Mouse (Mus musculus): ENCODE data around the gene 1700030J22Rik. TPM values are rescaled to one million over a fixed set of nuclear protein-coding genes. Genes with fewer than 3 reads are reported as not detected.

The 1700030J22Rik gene
- polyA plus RNA-seq, 1 experiment from 2014 or later = 4.1 TPM

DNA sequence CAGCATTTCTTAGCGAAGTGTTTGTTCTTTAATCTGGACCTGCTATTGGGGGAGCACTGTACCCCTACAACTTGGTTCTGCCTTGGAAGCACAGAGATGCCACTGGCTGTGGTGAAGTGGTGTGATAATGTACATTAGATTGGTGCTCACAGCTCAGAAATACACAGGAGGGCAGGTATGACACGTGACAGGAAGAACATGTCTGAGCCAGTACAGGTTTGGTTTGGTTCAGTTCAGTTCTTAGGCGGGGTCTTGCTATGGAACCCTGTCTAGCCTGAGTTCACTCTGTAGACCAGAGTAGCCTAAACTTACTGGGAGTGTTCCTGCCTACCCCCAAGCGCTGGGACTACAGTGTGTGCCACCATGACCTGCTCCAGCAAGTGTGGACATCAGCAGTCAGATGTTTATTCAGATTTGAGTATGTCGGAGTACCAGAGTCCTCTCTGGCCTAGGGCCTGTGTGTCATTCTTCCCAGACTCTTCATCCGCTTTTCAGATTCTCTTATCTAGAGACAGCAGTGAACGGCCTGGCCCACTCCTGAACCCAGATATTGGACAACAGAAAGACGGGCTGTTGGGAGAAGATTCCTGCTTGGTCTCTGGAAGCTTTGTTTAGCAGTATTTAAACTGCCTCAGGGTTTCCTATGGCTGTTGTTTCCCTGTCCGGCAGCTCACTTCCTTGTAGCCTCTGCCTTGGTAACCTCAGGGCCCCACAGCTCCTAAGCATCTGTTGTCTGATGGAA is 33.4 kb downstream of the 1700030J22Rik start:
- Histone ChIP-seq H3K4me3 (ENCODE audit: low read depth, low read length) (no peak overlapping the region), H3K4me2 (replicated peaks; ENCODE audit: low read depth, low read length) (no peak overlapping the region)

DNA sequence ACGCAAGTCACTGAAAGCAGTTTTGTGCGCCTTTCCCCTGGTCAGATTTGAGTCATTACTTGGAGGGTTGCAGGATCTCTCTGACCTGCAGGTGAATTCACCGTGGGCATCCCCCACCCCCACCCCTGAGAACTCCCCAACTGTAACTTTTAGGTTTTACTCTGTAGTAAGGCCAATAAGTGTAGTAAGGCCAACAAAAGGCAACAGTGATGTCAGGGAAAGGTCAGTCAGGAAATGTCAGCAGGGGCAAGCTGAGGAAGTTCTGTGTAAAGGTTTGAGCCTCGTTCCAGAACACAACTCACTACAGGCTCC is 34.4 kb downstream of the 1700030J22Rik start:
- peak overlapping the region; percentile 86; the same call in 1 of the 2 replicates for H3K9ac ChIP-seq (ENCODE audit: low read depth, low read length)
- 21% methylated on average over 4 of the region's 4 CpGs for WGBS
- no peak for DNase-seq (ENCODE audit: low spot score)
- H3K36me3 ChIP-seq (ENCODE audit: control insufficient read depth, insufficient read depth, low read length) = no peaks in the 10 kb centered on the region
- ATAC-seq (ENCODE audit: low FRiP score) = no peak
- no peaks in the 10 kb centered on the region for H3K27me3 ChIP-seq (ENCODE audit: control insufficient read depth, insufficient read depth, low read length)
- peak overlapping the region; percentile 98 for H3K4me3 ChIP-seq (ENCODE audit: low read depth, low read length)
- peak overlapping the region; percentile 94 for H3K4me2 ChIP-seq (replicated peaks; ENCODE audit: low read depth, low read length)
- no peaks in the 10 kb centered on the region for H3K9me3 ChIP-seq (ENCODE audit: control insufficient read depth, low read length)
- no peak overlapping the region for H3K27ac ChIP-seq (ENCODE audit: low read depth, low read length)
- H3K4me1 ChIP-seq (replicated peaks; ENCODE audit: control insufficient read depth, insufficient read depth, low read length) = no peaks in the 10 kb centered on the region; the same call in 1 of the 2 replicates

More for the DNA sequence above, 33.4 kb downstream of the 1700030J22Rik start:
- no peaks in the 10 kb centered on the region for H3K36me3 ChIP-seq (ENCODE audit: control insufficient read depth, insufficient read depth, low read length)
- no peak for DNase-seq (ENCODE audit: low spot score)
- ATAC-seq (ENCODE audit: low FRiP score) = no peak
- no peak overlapping the region for H3K9ac ChIP-seq (ENCODE audit: low read depth, low read length)
- no peaks in the 10 kb centered on the region for H3K27me3 ChIP-seq (ENCODE audit: control insufficient read depth, insufficient read depth, low read length)
- 86% methylated on average over 9 of the region's 9 CpGs for WGBS
- no peaks in the 10 kb centered on the region; the same call in 1 of the 2 replicates for H3K4me1 ChIP-seq (replicated peaks; ENCODE audit: control insufficient read depth, insufficient read depth, low read length)
- H3K9me3 ChIP-seq (ENCODE audit: control insufficient read depth, low read length) = no peaks in the 10 kb centered on the region
- no peak overlapping the region for H3K27ac ChIP-seq (ENCODE audit: low read depth, low read length)

DNA sequence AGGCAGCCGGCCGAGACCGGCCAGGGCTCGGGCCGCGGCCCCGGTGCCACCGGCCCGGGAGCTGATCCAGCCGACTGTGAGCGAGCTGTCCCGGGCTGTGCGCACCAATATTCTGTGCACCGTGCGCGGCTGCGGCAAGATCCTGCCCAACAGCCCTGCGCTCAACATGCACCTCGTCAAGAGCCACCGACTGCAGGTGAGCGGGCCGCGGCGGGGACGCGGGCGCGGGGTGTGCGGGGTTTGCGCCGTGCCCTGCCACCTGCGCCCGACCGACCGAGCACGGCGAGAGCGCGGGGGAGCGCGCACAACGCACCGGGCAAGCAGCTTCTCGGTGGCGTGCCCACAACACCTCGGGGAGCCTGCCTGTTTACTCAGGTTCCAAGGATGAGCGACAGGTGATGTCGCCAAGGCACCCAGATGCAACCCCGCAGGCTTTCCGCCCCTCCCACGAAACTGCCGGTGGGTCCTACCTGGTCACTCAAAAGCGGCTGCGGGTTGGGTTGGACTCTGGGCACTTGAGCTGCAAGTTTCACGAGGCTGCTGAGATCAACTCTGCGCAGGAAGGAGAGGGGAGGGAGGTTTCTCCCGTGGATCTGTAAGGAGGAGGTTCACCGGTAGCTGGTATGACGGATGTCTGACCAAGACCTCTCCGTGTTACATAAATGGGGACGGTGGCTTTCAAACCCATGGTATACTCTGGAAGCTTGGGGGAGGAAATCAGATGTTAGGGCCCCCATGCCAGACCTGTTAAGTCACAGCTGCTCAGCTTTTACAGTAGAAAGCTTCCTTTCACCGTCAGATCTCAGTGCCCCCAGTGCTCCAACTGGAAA is 35.0 kb downstream of the 1700030J22Rik start:
- WGBS = 1% methylated on average over 53 of the region's 62 CpGs
- Histone ChIP-seq H3K36me3 (ENCODE audit: control insufficient read depth, insufficient read depth, low read length) (no peaks in the 10 kb centered on the region), H3K27ac (ENCODE audit: low read depth, low read length) (no peak overlapping the region)

DNA sequence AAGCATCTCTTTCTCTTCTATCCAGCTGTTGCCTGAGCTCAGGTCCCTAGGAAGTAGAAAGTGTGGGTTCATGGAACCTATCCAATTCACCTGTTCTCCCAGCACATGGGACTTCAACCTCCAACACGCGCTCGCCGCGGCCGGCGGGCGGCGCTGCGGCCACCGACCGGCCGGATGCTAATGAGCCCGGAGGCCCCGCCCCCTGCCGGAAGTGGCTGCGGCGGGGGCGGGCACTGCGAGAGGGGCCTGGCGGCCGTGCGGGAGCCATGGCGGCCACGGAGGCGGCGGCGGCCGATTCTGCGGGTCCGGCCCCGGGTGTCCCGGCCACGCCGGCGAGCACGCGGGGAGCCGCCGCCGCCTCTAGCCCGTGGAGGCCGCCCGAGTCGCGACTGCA is 35.6 kb downstream of the 1700030J22Rik start, which contains the start of gene Atmin:
Atmin (plus strand) TSS at position 233 of the 394 bp plus-strand sequence.
- Histone ChIP-seq H3K9ac (ENCODE audit: low read depth, low read length) (peak within 1 kb of the TSS; percentile 86), H3K9me3 (ENCODE audit: control insufficient read depth, low read length) (no peaks in the 10 kb centered on the region), H3K4me3 (ENCODE audit: low read depth, low read length) (peak within 1 kb of the TSS; percentile 98), H3K4me1 (replicated peaks; ENCODE audit: control insufficient read depth, insufficient read depth, low read length) (no peaks in the 10 kb centered on the region; the same call in 1 of the 2 replicates), H3K27ac (ENCODE audit: low read depth, low read length) (no peak within 1 kb of the TSS), H3K27me3 (ENCODE audit: control insufficient read depth, insufficient read depth, low read length) (no peaks in the 10 kb centered on the region), H3K4me2 (replicated peaks; ENCODE audit: low read depth, low read length) (peak within 1 kb of the TSS; percentile 94), H3K36me3 (ENCODE audit: control insufficient read depth, insufficient read depth, low read length) (no peaks in the 10 kb centered on the region)
- ATAC-seq (ENCODE audit: low FRiP score) (peak; percentile 88), DNase-seq (ENCODE audit: low spot score) (peak; percentile 96)
- under 1% methylated on average over 30 of the region's 46 CpGs for WGBS

More for the DNA sequence above, 35.0 kb downstream of the 1700030J22Rik start:
- DNase-seq (ENCODE audit: low spot score) (peak; percentile 41), ATAC-seq (ENCODE audit: low FRiP score) (peak; percentile 85)
- Histone ChIP-seq H3K27me3 (ENCODE audit: control insufficient read depth, insufficient read depth, low read length) (no peaks in the 10 kb centered on the region), H3K4me2 (replicated peaks; ENCODE audit: low read depth, low read length) (peak overlapping the region; percentile 94), H3K4me3 (ENCODE audit: low read depth, low read length) (peak overlapping the region; percentile 98), H3K9me3 (ENCODE audit: control insufficient read depth, low read length) (no peaks in the 10 kb centered on the region), H3K4me1 (replicated peaks; ENCODE audit: control insufficient read depth, insufficient read depth, low read length) (no peaks in the 10 kb centered on the region; the same call in 1 of the 2 replicates), H3K9ac (ENCODE audit: low read depth, low read length) (peak overlapping the region; percentile 86)

DNA sequence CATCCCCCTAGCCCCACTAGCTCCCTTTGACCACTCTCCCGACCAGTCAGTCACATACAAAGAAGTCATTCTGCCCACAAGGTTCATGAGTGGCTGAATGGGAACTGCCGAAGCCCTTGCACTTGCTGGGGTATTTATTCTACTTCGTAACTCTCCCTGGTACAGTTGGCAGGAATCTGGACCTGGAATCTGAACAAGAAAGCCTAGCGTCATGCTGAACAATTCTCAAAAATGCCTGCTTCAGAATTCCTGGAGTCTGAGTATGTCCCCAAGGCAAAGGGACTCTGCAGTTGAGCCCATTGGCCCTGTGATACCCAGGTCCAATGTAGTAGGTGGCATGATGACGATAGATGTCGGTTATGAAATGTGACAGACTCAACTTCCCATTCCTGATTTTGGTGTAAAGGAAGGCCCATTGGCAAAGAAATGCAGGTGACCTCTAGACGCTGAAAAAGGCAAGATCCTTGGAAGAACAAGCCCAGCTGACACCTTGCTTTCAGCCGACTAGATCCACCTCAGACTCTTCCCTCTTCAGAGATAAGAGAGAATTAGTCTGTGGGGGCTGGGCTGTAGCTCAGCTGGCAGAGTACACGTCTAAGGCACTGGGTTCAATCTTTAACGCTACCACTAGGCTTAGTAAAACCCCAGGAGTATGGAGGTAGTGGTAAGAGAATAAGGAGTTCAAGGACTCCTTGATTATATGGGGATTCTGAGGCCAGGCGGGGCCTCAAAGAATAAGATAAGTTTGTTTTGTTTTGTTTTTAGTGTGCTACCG is 36.3 kb downstream of the 1700030J22Rik start:
- Histone ChIP-seq H3K27ac (ENCODE audit: low read depth, low read length) (no peak overlapping the region), H3K4me3 (ENCODE audit: low read depth, low read length) (no peak overlapping the region), H3K27me3 (ENCODE audit: control insufficient read depth, insufficient read depth, low read length) (no peaks in the 10 kb centered on the region), H3K9ac (ENCODE audit: low read depth, low read length) (no peak overlapping the region), H3K4me2 (replicated peaks; ENCODE audit: low read depth, low read length) (no peak overlapping the region), H3K9me3 (ENCODE audit: control insufficient read depth, low read length) (no peaks in the 10 kb centered on the region), H3K4me1 (replicated peaks; ENCODE audit: control insufficient read depth, insufficient read depth, low read length) (no peaks in the 10 kb centered on the region; the same call in 1 of the 2 replicates), H3K36me3 (ENCODE audit: control insufficient read depth, insufficient read depth, low read length) (no peaks in the 10 kb centered on the region)
- 81% methylated on average over 12 of the region's 12 CpGs for WGBS
- ATAC-seq (ENCODE audit: low FRiP score) = no peak
- no peak for DNase-seq (ENCODE audit: low spot score)

DNA sequence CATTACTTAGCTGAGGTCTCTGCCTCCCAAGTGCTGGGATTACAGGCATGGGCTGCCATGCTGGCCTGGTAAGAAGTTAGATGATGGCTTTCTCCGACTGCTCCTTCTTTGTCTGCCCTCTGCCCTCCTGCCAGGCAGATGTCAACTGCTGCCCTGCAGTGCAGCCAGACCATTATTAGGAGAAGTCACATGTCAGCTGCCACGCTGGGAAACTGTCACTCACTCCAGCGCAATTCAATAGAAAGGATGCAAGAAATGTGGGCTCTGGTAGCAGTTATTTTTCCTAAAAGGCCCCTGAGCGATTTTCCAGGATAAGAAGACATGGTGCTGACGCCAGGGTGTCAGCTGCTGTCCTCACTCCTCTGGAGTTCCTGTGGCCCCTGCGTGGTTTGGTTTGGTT is 43.3 kb downstream of the 1700030J22Rik start:
- Histone ChIP-seq H3K4me2 (replicated peaks; ENCODE audit: low read depth, low read length) (no peak overlapping the region), H3K36me3 (ENCODE audit: control insufficient read depth, insufficient read depth, low read length) (peaks cover 6% of the 10 kb centered on the region; the same call in 1 of the 2 replicates), H3K27me3 (ENCODE audit: control insufficient read depth, insufficient read depth, low read length) (no peaks in the 10 kb centered on the region), H3K9ac (ENCODE audit: low read depth, low read length) (no peak overlapping the region), H3K4me1 (replicated peaks; ENCODE audit: control insufficient read depth, insufficient read depth, low read length) (no peaks in the 10 kb centered on the region), H3K4me3 (ENCODE audit: low read depth, low read length) (no peak overlapping the region), H3K27ac (ENCODE audit: low read depth, low read length) (no peak overlapping the region), H3K9me3 (ENCODE audit: control insufficient read depth, low read length) (no peaks in the 10 kb centered on the region)
- DNase-seq (ENCODE audit: low spot score) (peak; percentile 15), ATAC-seq (ENCODE audit: low FRiP score) (no peak)
- WGBS = 44% methylated on average over 6 of the region's 6 CpGs

DNA sequence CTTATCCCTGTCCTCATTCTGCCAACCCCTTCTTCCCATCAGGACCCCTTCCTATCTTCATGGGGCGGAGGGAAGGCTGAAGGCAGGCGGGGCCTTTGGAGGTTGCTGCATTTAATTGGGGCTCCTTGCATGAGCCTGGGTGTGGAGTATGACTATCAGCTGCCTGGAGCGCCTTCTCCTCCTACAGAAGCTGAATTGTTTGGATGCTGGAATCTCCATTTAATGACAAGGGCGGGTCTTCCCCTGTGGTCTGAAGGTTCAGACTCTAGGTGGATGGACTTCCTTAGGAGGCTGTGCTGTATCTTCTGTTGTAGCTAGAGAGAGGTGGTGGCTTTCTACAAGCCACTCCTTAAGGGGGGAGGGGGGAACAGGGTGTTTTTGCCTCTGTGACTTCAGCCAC is 43.8 kb downstream of the 1700030J22Rik start:
- no peaks in the 10 kb centered on the region for H3K9me3 ChIP-seq (ENCODE audit: control insufficient read depth, low read length)
- ATAC-seq (ENCODE audit: low FRiP score) (no peak), DNase-seq (ENCODE audit: low spot score) (no peak)
- H3K4me1 ChIP-seq (replicated peaks; ENCODE audit: control insufficient read depth, insufficient read depth, low read length) = no peaks in the 10 kb centered on the region
- H3K36me3 ChIP-seq (ENCODE audit: control insufficient read depth, insufficient read depth, low read length) = peaks cover 6% of the 10 kb centered on the region; the same call in 1 of the 2 replicates
- WGBS = 94% methylated on average over 4 of the region's 4 CpGs
- H3K27me3 ChIP-seq (ENCODE audit: control insufficient read depth, insufficient read depth, low read length) = no peaks in the 10 kb centered on the region
- H3K4me2 ChIP-seq (replicated peaks; ENCODE audit: low read depth, low read length) = no peak overlapping the region
- H3K9ac ChIP-seq (ENCODE audit: low read depth, low read length) = no peak overlapping the region
- H3K27ac ChIP-seq (ENCODE audit: low read depth, low read length) = no peak overlapping the region
- no peak overlapping the region for H3K4me3 ChIP-seq (ENCODE audit: low read depth, low read length)

DNA sequence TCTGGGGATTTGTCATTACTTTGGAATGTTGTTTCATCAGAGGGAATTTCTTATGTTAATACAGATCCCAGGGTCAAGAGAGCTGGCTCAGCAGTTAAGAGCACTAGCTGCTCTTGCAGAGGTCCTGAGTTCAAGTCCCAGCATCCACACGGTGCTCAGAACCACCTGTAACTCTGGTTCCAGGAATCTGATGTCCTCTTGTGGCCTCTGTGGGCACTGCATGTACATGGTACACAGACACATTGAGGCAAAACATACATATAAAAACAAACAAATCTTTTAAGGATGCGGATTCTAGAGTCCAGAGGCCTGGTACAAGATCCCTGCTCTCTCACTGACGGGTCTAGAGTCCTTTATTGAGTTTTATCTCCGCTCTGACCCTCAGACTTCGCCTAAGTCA is 50.2 kb downstream of the 1700030J22Rik start:
- H3K27me3 ChIP-seq (ENCODE audit: control insufficient read depth, insufficient read depth, low read length) = no peaks in the 10 kb centered on the region
- no peak overlapping the region for H3K27ac ChIP-seq (ENCODE audit: low read depth, low read length)
- 0 out of 2 replicates have a peak, but pooled peaks cover 2% of the 10 kb centered on the region for H3K36me3 ChIP-seq (ENCODE audit: control insufficient read depth, insufficient read depth, low read length)
- no peaks in the 10 kb centered on the region for H3K4me1 ChIP-seq (replicated peaks; ENCODE audit: control insufficient read depth, insufficient read depth, low read length)
- H3K4me3 ChIP-seq (ENCODE audit: low read depth, low read length) = no peak overlapping the region
- WGBS = 87% methylated on average over 5 of the region's 5 CpGs
- no peak overlapping the region for H3K4me2 ChIP-seq (replicated peaks; ENCODE audit: low read depth, low read length)
- H3K9me3 ChIP-seq (ENCODE audit: control insufficient read depth, low read length) = no peaks in the 10 kb centered on the region
- ATAC-seq (ENCODE audit: low FRiP score) (no peak), DNase-seq (ENCODE audit: low spot score) (no peak)
- H3K9ac ChIP-seq (ENCODE audit: low read depth, low read length) = no peak overlapping the region
